Mouse (Mus musculus): ENCODE results near the gene Timm13.

The Timm13 gene

GRCm38 (mm10) chr10:80934136-80934985 lies 33.6 kb upstream of the Timm13 start:
- in situ Hi-C loops (cut with MboI, MseI) = loop anchor here in 1 of 2 experiments (25.0 kb wide), 1 partner anchor 1828 kb away; the partner anchor contains the start of gene Nfyb

GRCm38 (mm10) chr10:80933421-80933979 lies 32.7 kb upstream of the Timm13 start:
- in situ Hi-C loops (cut with MboI, MseI) = loop anchor here in 1 of 2 experiments (25.0 kb wide), 1 partner anchor 1829 kb away; the partner anchor contains the start of gene Nfyb

GRCm38 (mm10) chr10:80932700-80933420 lies 32.1 kb upstream of the Timm13 start:
- in situ Hi-C loops (cut with MboI, MseI) = loop anchor here in 1 of 2 experiments (25.0 kb wide), 1 partner anchor 1829 kb away; the partner anchor contains the start of gene Nfyb

- in situ Hi-C loops (cut with MboI, MseI) = loop anchor here in 1 of 2 experiments (25.0 kb wide), 1 partner anchor 1830 kb away; the partner anchor contains the start of gene Nfyb
Measured at GRCm38 (mm10) chr10:80932206-80932605, 31.4 kb upstream of the Timm13 start.

- in situ Hi-C loops (cut with MboI, MseI) = loop anchor here in 1 of 2 experiments (25.0 kb wide), 1 partner anchor 1831 kb away; the partner anchor contains the start of gene Nfyb
Measured at GRCm38 (mm10) chr10:80931695-80932094, 30.9 kb upstream of the Timm13 start.

GRCm38 (mm10) chr10:80931153-80931671 lies 30.4 kb upstream of the Timm13 start:
- in situ Hi-C loops (cut with MboI, MseI) = loop anchor here in 1 of 2 experiments (25.0 kb wide), 1 partner anchor 1831 kb away; the partner anchor contains the start of gene Nfyb

GRCm38 (mm10) chr10:80930361-80931152 lies 29.8 kb upstream of the Timm13 start:
- in situ Hi-C loops (cut with MboI, MseI) = loop anchor here in 1 of 2 experiments (25.0 kb wide), 1 partner anchor 1832 kb away; the partner anchor contains the start of gene Nfyb

GRCm38 (mm10) chr10:80929299-80930226 lies 28.8 kb upstream of the Timm13 start, which contains the start of gene Gadd45b:
Gadd45b (plus strand) TSS chr10:80930073.
- in situ Hi-C loops (cut with MboI, MseI) = loop anchor here (5.0 to 25.0 kb wide), 2 partner anchors 63 to 1833 kb away; partner anchors contain the start of gene Nfyb (in 1 of the 2)

- in situ Hi-C loops (cut with MboI, MseI) = loop anchor here (5.0 to 25.0 kb wide), 2 partner anchors 64 to 1834 kb away; partner anchors contain the start of gene Nfyb (in 1 of the 2)
Measured at GRCm38 (mm10) chr10:80928586-80929298, 28.0 kb upstream of the Timm13 start.

GRCm38 (mm10) chr10:80925472-80925871 lies 24.7 kb upstream of the Timm13 start:
- in situ Hi-C loops (cut with MboI, MseI) = loop anchor here (5.0 to 25.0 kb wide), 2 partner anchors 67 to 1837 kb away; partner anchors contain the start of gene Nfyb (in 1 of the 2)

- in situ Hi-C loops (cut with MboI, MseI) = no loop called here
Measured at GRCm38 (mm10) chr10:80921923-80922322, 21.2 kb upstream of the Timm13 start.

- in situ Hi-C loops (cut with MboI, MseI) = no loop called here
Measured at GRCm38 (mm10) chr10:80917779-80918434, 17.1 kb upstream of the Timm13 start, which contains the start of gene Lmnb2. Lmnb2 (minus strand) TSS chr10:80918245.

- in situ Hi-C loops (cut with MboI, MseI) = no loop called here
Measured at GRCm38 (mm10) chr10:80917336-80917778, 16.6 kb upstream of the Timm13 start.

- in situ Hi-C loops (cut with MboI, MseI) = no loop called here
Measured at GRCm38 (mm10) chr10:80915736-80916135, 15.0 kb upstream of the Timm13 start.

- in situ Hi-C loops (cut with MboI, MseI) = no loop called here
Measured at GRCm38 (mm10) chr10:80915260-80915659, 14.5 kb upstream of the Timm13 start.

- in situ Hi-C loops (cut with MboI, MseI) = no loop called here
Measured at GRCm38 (mm10) chr10:80914253-80914656, 13.5 kb upstream of the Timm13 start.

- in situ Hi-C loops (cut with MboI, MseI) = no loop called here
Measured at GRCm38 (mm10) chr10:80913364-80914011, 12.7 kb upstream of the Timm13 start.

All from T-helper 17 cell (primary cell).